Mouse (Mus musculus): ENCODE measurements around the gene Serpina3i. TPM values are rescaled to one million over a fixed set of nuclear protein-coding genes. Genes with fewer than 3 reads are reported as not detected.
"Not testable (repeated sequence)": the region's sequence is repeated elsewhere in the genome, so short reads cannot be mapped to it uniquely, and the experiment has no call there.

Serpina3i gene
- polyA plus RNA-seq (2015; fragmentation: Nextera tagmentation; extraction: Ambion mirVana): 0.14 and 0.24 TPM in 2 replicates

DNA sequence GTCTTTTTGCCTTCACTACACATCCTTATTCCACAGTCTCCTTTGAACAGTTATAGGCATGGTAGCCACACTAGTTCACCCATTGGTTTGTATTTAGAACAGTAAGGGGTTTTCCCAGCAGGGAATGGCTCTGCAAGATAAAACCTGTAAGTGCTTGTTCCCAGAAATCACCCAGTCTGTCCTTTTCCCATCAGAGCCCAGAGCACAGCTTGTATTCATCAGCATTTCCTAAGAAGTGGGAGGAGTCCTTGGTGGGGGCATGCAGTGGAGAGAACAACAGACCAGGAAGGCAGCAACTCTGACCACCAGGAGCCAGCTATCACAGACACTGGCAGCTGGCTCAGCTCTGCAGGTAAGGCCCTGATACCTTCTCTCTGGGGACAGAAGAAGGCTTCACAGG, at the start of gene Serpina3i:
Serpina3i (plus strand) TSS at position 260 of the 400 bp plus-strand sequence.
- Histone ChIP-seq H3K4me3 (replicated peaks) (no peak within 1 kb of the TSS), H3K27me3 (no peaks in the 10 kb centered on the region), H3K36me3 (no peaks in the 10 kb centered on the region), H3K4me2 (no peak within 1 kb of the TSS), H3K27ac (no peak within 1 kb of the TSS), H3K9me3 (replicated peaks) (no peaks in the 10 kb centered on the region), H3K9ac (no peak within 1 kb of the TSS), H3K4me1 (peaks cover 7% of the 10 kb centered on the region; the same call in 1 of the 2 replicates)
- no peak; the same call in 1 of the 2 replicates for ATAC-seq (replicated peaks; ENCODE audit: low FRiP score)

DNA sequence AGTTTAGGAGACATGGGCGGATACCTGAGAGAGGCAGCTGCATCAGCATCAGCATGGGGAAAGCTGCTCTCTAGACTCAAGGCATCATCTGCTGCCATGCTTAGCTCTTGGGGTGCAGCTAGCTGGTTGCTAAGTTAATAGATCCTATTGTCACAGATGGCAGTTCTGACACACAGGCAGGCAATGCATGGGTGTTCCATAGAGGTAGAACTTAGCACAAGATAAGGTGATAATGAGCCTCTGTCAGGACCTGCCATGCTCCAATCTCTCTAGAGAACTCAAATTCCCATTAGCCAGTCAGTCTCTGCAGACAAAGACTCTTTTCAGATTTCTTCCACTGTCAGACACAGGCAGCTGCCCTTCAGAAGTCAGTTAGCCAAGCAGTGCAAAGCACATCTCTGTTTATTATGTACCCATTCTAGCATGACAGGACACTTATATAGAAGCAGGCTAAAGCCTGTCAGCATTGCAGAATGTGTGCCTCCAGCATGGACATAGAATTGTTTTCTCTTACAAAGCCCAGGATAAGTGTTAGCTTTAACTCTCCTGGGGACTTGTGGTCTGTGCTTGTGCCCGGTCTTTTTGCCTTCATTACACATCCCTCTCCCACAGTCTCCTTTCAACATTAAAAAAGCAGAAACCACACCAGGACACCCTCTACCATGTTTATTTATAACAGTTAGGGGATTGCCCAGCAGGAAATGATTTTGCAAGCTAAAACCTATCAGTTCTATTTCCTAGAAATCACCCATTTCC, 49.1 kb upstream of the Serpina3i start:
- Histone ChIP-seq H3K4me2 (no peak overlapping the region), H3K27me3 (no peaks in the 10 kb centered on the region), H3K36me3 (no peaks in the 10 kb centered on the region), H3K27ac (no peak overlapping the region), H3K9ac (no peak overlapping the region), H3K9me3 (replicated peaks) (no peaks in the 10 kb centered on the region), H3K4me3 (replicated peaks) (no peak overlapping the region), H3K4me1 (no peaks in the 10 kb centered on the region)
- 72% methylated on average over 2 of the region's 2 CpGs for WGBS
- no peak for ATAC-seq (replicated peaks; ENCODE audit: low FRiP score)

- Histone ChIP-seq H3K4me2 (no peak within 1 kb of the TSS), H3K36me3 (no peaks in the 10 kb centered on the region), H3K9me3 (replicated peaks) (no peaks in the 10 kb centered on the region), H3K4me3 (replicated peaks) (no peak within 1 kb of the TSS), H3K4me1 (no peaks in the 10 kb centered on the region), H3K27ac (no peak within 1 kb of the TSS), H3K27me3 (no peaks in the 10 kb centered on the region), H3K9ac (no peak within 1 kb of the TSS)
- WGBS: 81% methylated on average over 1 of the region's 1 CpGs
- no peak for ATAC-seq (replicated peaks; ENCODE audit: low FRiP score)
These were observed 48.5 kb upstream of the Serpina3i start, which contains the start of gene Serpina3f for GRCm38 (mm10) chr12:104214445-104214753. Gene Serpina3f, plus strand, starts transcription at chr12:104214544.

- Histone ChIP-seq H3K27me3 (no peaks in the 10 kb centered on the region), H3K4me3 (replicated peaks) (no peak overlapping the region), H3K36me3 (no peaks in the 10 kb centered on the region), H3K9ac (no peak overlapping the region), H3K9me3 (replicated peaks) (no peaks in the 10 kb centered on the region), H3K27ac (no peak overlapping the region), H3K4me2 (no peak overlapping the region), H3K4me1 (no peaks in the 10 kb centered on the region)
- WGBS: 81% methylated on average over 1 of the region's 1 CpGs
- ATAC-seq (replicated peaks; ENCODE audit: low FRiP score): no peak
These were observed 47.7 kb upstream of the Serpina3i start for GRCm38 (mm10) chr12:104215249-104215648.

GRCm38 (mm10) chr12:104221616-104222015, 41.3 kb upstream of the Serpina3i start:
- ATAC-seq (replicated peaks; ENCODE audit: low FRiP score): no peak
- H3K36me3 ChIP-seq: no peaks in the 10 kb centered on the region

GRCm38 (mm10) chr12:104223690-104224089, 39.2 kb upstream of the Serpina3i start:
- Histone ChIP-seq H3K27me3 (no peaks in the 10 kb centered on the region), H3K27ac (no peak overlapping the region), H3K9ac (no peak overlapping the region), H3K36me3 (no peaks in the 10 kb centered on the region), H3K4me1 (no peaks in the 10 kb centered on the region), H3K9me3 (replicated peaks) (no peaks in the 10 kb centered on the region), H3K4me3 (replicated peaks) (no peak overlapping the region), H3K4me2 (no peak overlapping the region)
- ATAC-seq (replicated peaks; ENCODE audit: low FRiP score): no peak
- WGBS: 29% methylated on average over 1 of the region's 1 CpGs

More at GRCm38 (mm10) chr12:104221616-104222015, 41.3 kb upstream of the Serpina3i start:
- H3K27me3 ChIP-seq: no peaks in the 10 kb centered on the region
- no peak overlapping the region for H3K4me2 ChIP-seq
- no peaks in the 10 kb centered on the region for H3K9me3 ChIP-seq (replicated peaks)
- H3K4me1 ChIP-seq: no peaks in the 10 kb centered on the region
- H3K27ac ChIP-seq: no peak overlapping the region
- no peak overlapping the region for H3K4me3 ChIP-seq (replicated peaks)
- H3K9ac ChIP-seq: no peak overlapping the region
- 74% methylated on average over 1 of the region's 1 CpGs for WGBS

DNA sequence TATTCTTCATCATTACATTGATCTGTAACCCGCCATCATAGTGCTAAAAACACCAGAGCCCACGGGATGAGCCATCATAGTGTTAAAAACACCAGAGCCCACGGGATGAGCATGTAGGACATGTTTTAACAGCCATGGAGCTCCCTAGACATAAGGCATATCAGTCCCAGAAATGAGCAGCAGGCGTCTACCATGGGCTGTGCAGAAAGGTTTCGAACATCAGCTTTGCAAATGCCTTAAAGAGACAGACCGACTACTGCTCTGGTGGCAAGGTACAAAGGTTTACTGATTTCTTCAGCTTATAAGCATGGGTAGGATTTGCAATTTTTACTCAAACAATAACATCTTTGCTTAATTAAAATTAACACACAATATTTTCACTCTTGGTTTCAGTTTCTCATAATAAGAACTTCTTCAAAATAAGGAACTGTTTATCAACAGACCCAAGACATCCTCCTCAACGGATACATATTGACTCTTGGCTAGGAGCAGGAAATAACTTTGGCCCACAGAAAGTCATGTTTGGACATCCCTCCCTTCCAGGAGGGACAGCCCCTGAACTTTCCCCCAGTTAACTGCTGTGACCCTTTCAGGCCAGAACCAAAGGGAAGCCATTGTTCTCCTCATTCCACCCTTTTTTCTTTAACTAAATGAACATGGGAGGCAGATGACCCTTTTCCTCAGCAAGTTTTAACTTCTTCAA, 38.2 kb upstream of the Serpina3i start:
- ATAC-seq (replicated peaks; ENCODE audit: low FRiP score): no peak
- H3K4me3 ChIP-seq (replicated peaks): no peak overlapping the region
- H3K4me1 ChIP-seq: no peaks in the 10 kb centered on the region
- no peak overlapping the region for H3K27ac ChIP-seq
- H3K9ac ChIP-seq: no peak overlapping the region
- no peaks in the 10 kb centered on the region for H3K36me3 ChIP-seq
- H3K4me2 ChIP-seq: no peak overlapping the region
- H3K9me3 ChIP-seq (replicated peaks): no peaks in the 10 kb centered on the region
- WGBS: 76% methylated on average over 7 of the region's 7 CpGs
- H3K27me3 ChIP-seq: no peaks in the 10 kb centered on the region

- WGBS: 75% methylated on average over 2 of the region's 2 CpGs
- Histone ChIP-seq H3K27ac (no peak overlapping the region), H3K9me3 (replicated peaks) (no peaks in the 10 kb centered on the region)
These were observed 32.2 kb upstream of the Serpina3i start for GRCm38 (mm10) chr12:104230762-104231161.

GRCm38 (mm10) chr12:104235915-104236314, 27.0 kb upstream of the Serpina3i start, which contains the start of gene Serpina3g:
Gene Serpina3g, plus strand, starts transcription at chr12:104236245.
- Histone ChIP-seq H3K4me1 (peaks cover 10% of the 10 kb centered on the region), H3K27me3 (no peaks in the 10 kb centered on the region), H3K4me3 (replicated peaks) (no peak within 1 kb of the TSS; the same call in 1 of the 2 replicates), H3K36me3 (no peaks in the 10 kb centered on the region), H3K9ac (no peak within 1 kb of the TSS), H3K4me2 (peak within 1 kb of the TSS; percentile 38), H3K27ac (peak within 1 kb of the TSS; percentile 66), H3K9me3 (replicated peaks) (no peaks in the 10 kb centered on the region)
- WGBS: 27% methylated on average over 5 of the region's 5 CpGs
- peak; percentile 74 for ATAC-seq (replicated peaks; ENCODE audit: low FRiP score)

More at GRCm38 (mm10) chr12:104230762-104231161, 32.2 kb upstream of the Serpina3i start:
- Histone ChIP-seq H3K9ac (no peak overlapping the region), H3K27me3 (no peaks in the 10 kb centered on the region), H3K4me1 (peaks cover 2% of the 10 kb centered on the region; the same call in 1 of the 2 replicates), H3K36me3 (no peaks in the 10 kb centered on the region), H3K4me3 (replicated peaks) (no peak overlapping the region), H3K4me2 (no peak overlapping the region)
- ATAC-seq (replicated peaks; ENCODE audit: low FRiP score): no peak

DNA sequence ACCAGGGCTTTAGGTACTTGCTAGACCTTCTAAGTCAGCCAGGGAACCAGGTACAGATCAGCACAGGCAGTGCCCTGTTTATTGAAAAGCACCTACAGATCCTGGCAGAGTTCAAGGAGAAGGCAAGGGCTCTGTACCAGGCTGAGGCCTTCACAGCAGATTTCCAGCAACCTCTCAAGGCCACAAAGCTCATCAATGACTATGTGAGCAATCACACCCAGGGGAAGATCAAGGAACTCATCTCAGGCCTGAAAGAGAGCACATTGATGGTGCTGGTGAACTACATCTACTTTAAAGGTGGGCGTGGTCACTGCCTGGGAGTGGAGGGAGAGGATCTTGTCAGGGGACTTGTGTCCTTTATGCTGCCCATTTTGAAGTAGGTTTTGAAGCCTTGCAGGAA, 24.9 kb upstream of the Serpina3i start:
- H3K9ac ChIP-seq; H3K4me2 ChIP-seq; ATAC-seq (replicated peaks; ENCODE audit: low FRiP score); H3K4me3 ChIP-seq (replicated peaks); H3K36me3 ChIP-seq; H3K9me3 ChIP-seq (replicated peaks); H3K27ac ChIP-seq; H3K4me1 ChIP-seq; H3K27me3 ChIP-seq: not testable (repeated sequence)
- WGBS: 90% methylated on average over 1 of the region's 1 CpGs

- H3K36me3 ChIP-seq: no peaks in the 10 kb centered on the region
These were observed 19.6 kb upstream of the Serpina3i start for GRCm38 (mm10) chr12:104243307-104243706.

GRCm38 (mm10) chr12:104245092-104245491, 17.8 kb upstream of the Serpina3i start:
- Histone ChIP-seq H3K4me2 (no peak overlapping the region), H3K4me3 (replicated peaks) (no peak overlapping the region), H3K27ac (no peak overlapping the region), H3K4me1 (no peaks in the 10 kb centered on the region; the same call in 1 of the 2 replicates), H3K36me3 (no peaks in the 10 kb centered on the region), H3K9ac (no peak overlapping the region), H3K27me3 (no peaks in the 10 kb centered on the region), H3K9me3 (replicated peaks) (no peaks in the 10 kb centered on the region)
- 89% methylated on average over 1 of the region's 1 CpGs for WGBS
- ATAC-seq (replicated peaks; ENCODE audit: low FRiP score): no peak

More at GRCm38 (mm10) chr12:104243307-104243706, 19.6 kb upstream of the Serpina3i start:
- Histone ChIP-seq H3K27ac (no peak overlapping the region), H3K4me2 (no peak overlapping the region), H3K4me3 (replicated peaks) (no peak overlapping the region), H3K27me3 (no peaks in the 10 kb centered on the region), H3K4me1 (no peaks in the 10 kb centered on the region; the same call in 1 of the 2 replicates), H3K9me3 (replicated peaks) (no peaks in the 10 kb centered on the region), H3K9ac (no peak overlapping the region)
- no peak for ATAC-seq (replicated peaks; ENCODE audit: low FRiP score)

Measured in kidney, embryonic 15.5 days (tissue).